Comparison of ENCODE assay signal across 18 mouse cellular contexts in genomic region chr3:107506531-107506930, GRCm38 (mm10). TPM values are rescaled to one million over a fixed set of nuclear protein-coding genes. Genes with fewer than 3 reads are reported as not detected.
DNase-seq lines count a peak whose midpoint lies in the region; ATAC-seq lines count a peak whose summit lies in the region.
"Had no signal": no experiment of that assay in that cellular context is flagged by ENCODE, and none has a peak within 500 bp of the region (broad histone marks: within the 10 kb centered on the region; RNA-seq: fewer than 3 reads in every experiment).

No protein-coding gene starts in this region.

- no peaks in the 10 kb centered on the region for H3K27me3 ChIP-seq in heart, embryonic 15.5 days
- H3K27me3 ChIP-seq in neural tube, embryonic 15.5 days (replicated peaks), result peaks cover 3% of the 10 kb centered on the region; the same call in 1 of the 2 replicates
- H3K27me3 ChIP-seq: midbrain, embryonic 12.5 days had no signal

- WGBS in heart, embryonic 15.5 days, result 48% methylated on average over 4 of the region's 4 CpGs
- WGBS in neural tube, embryonic 15.5 days, result 63% methylated on average over 4 of the region's 4 CpGs

- ATAC-seq in heart, embryonic 15.5 days (replicated peaks; ENCODE audit: insufficient number of reproducible peaks, insufficient read depth, low FRiP score, low read depth), result no peak
- no peak for ATAC-seq in neural tube, embryonic 15.5 days (ENCODE audit: low FRiP score)
- no peak for ATAC-seq in activated CD4-positive, CD25-positive, alpha-beta regulatory T cell, adult 4 months
- ATAC-seq: intestine, postnatal 0 days had no signal

- no peak overlapping the region for H3K9ac ChIP-seq in heart, embryonic 15.5 days
- H3K9ac ChIP-seq in neural tube, embryonic 15.5 days (replicated peaks), result no peak overlapping the region
- H3K9ac ChIP-seq: midbrain, embryonic 12.5 days had no signal

- H3K27ac ChIP-seq in heart, embryonic 15.5 days, result peak overlapping the region; percentile 60
- peak overlapping the region; percentile 65 for H3K27ac ChIP-seq in neural tube, embryonic 15.5 days (replicated peaks)
- H3K27ac ChIP-seq: midbrain, embryonic 12.5 days had no signal

- no peaks in the 10 kb centered on the region for H3K9me3 ChIP-seq in heart, embryonic 15.5 days (replicated peaks)
- H3K9me3 ChIP-seq in neural tube, embryonic 15.5 days (replicated peaks), result no peaks in the 10 kb centered on the region
- H3K9me3 ChIP-seq: midbrain, embryonic 12.5 days had no signal

- H3K4me1 ChIP-seq in heart, embryonic 15.5 days (replicated peaks), result peaks cover 23% of the 10 kb centered on the region
- H3K4me1 ChIP-seq in neural tube, embryonic 15.5 days, result peaks cover 26% of the 10 kb centered on the region

- no peak overlapping the region for H3K4me3 ChIP-seq in heart, embryonic 15.5 days
- H3K4me3 ChIP-seq in neural tube, embryonic 15.5 days (replicated peaks), result no peak overlapping the region
- H3K4me3 ChIP-seq: erythroblast, embryonic 14.5 days; midbrain, embryonic 12.5 days had no signal

- DNase-seq in heart, adult 8-10 months (ENCODE audit: low spot score), result no peak
- no peak for DNase-seq in neural tube, embryonic 10.5 days (ENCODE audit: extremely low spot score, low spot score)
- DNase-seq in kidney, adult 9 months, result peak; percentile 67
- DNase-seq in frontal cortex, postnatal 36 days (ENCODE audit: low spot score in 2 of 2), result no peak
- DNase-seq in embryo, embryonic 11 days, result no peak
- DNase-seq: adrenal gland, adult 2 months; liver had no signal

- no peaks in the 10 kb centered on the region for H3K36me3 ChIP-seq in heart, embryonic 15.5 days
- H3K36me3 ChIP-seq in neural tube, embryonic 15.5 days, result no peaks in the 10 kb centered on the region
- H3K36me3 ChIP-seq: midbrain, embryonic 12.5 days had no signal

- H3K4me2 ChIP-seq in heart, embryonic 15.5 days, result peak overlapping the region; percentile 8; the same call in 1 of the 2 replicates
- no peak overlapping the region for H3K4me2 ChIP-seq in neural tube, embryonic 15.5 days
- H3K4me2 ChIP-seq: midbrain, embryonic 12.5 days had no signal

RNA-seq across cellular contexts. Expression of gene Slc6a17, which starts 11.3 kb away (rescaled TPM):
- 4.7 TPM in 2 replicates for polyA plus RNA-seq in heart, embryonic 15.5 days (2015; fragmentation: Nextera tagmentation; extraction: Ambion mirVana)
- total RNA-seq in heart, adult 8-10 months (2022), result 1 to 10 TPM; 2.4 to 7.4 (median 4.8) TPM
- 13.9 and 16.9 TPM in 2 replicates for polyA plus RNA-seq in neural tube, embryonic 15.5 days (2015; fragmentation: Nextera tagmentation; extraction: Ambion mirVana)
- not detected for polyA plus RNA-seq in activated CD4-positive, CD25-positive, alpha-beta regulatory T cell, adult 4 months (2017; shearing (Covaris generic))
- total RNA-seq: common myeloid progenitor, adult 5-6 weeks had no signal
- polyA plus RNA-seq: erythroblast, embryonic 14.5 days had no signal

RNA-seq across cellular contexts. Expression of gene Kcnc4, which starts 47.2 kb away (rescaled TPM):
- polyA plus RNA-seq in heart, embryonic 15.5 days (2015; fragmentation: Nextera tagmentation; extraction: Ambion mirVana), result 0.08 and 0.14 TPM in 2 replicates
- under 1 TPM; 0.12 to 0.40 (median 0.31) TPM for total RNA-seq in heart, adult 8-10 months (2022)
- polyA plus RNA-seq in neural tube, embryonic 15.5 days (2015; fragmentation: Nextera tagmentation; extraction: Ambion mirVana), result 9.1 TPM in 2 replicates
- not detected for polyA plus RNA-seq in activated CD4-positive, CD25-positive, alpha-beta regulatory T cell, adult 4 months (2017; shearing (Covaris generic))
- total RNA-seq: common myeloid progenitor, adult 5-6 weeks had no signal
- polyA plus RNA-seq: erythroblast, embryonic 14.5 days; stomach, embryonic 14.5 days had no signal

RNA-seq across cellular contexts. Expression of gene Ubl4b, which starts 48.3 kb away (rescaled TPM):
- not detected in 2 replicates for polyA plus RNA-seq in heart, embryonic 15.5 days (2015; fragmentation: Nextera tagmentation; extraction: Ambion mirVana)
- total RNA-seq in heart, adult 8-10 months (2022), result not detected
- polyA plus RNA-seq in neural tube, embryonic 15.5 days (2015; fragmentation: Nextera tagmentation; extraction: Ambion mirVana), result not detected in 2 replicates
- polyA plus RNA-seq in activated CD4-positive, CD25-positive, alpha-beta regulatory T cell, adult 4 months (2017; shearing (Covaris generic)), result not detected
- total RNA-seq: adrenal gland, adult 2 months; common myeloid progenitor, adult 5-6 weeks; gastrocnemius, postnatal 4 days had no signal
- polyA plus RNA-seq: adrenal gland, adult 2 months; erythroblast, embryonic 14.5 days; intestine, postnatal 0 days; lung, embryonic 16.5 days; midbrain, embryonic 12.5 days; stomach, embryonic 14.5 days; urinary bladder, adult 2 months had no signal
